Mouse (Mus musculus) embryonic facial prominence, embryonic 13.5 days (tissue): ENCODE measurements around the gene Rgs12. TPM values are rescaled to one million over a fixed set of nuclear protein-coding genes. Genes with fewer than 3 reads are reported as not detected.

Experiments
- ATAC-seq: fragments of 200-750 bp; cut with Nextera tagmentation; 2 replicates; pipeline ENCODE4 v1.8.0; 2017; ENCODE audit warnings: low read depth; ENCODE audit not compliant: insufficient number of reproducible peaks, insufficient read depth, low FRiP score, low TSS enrichment
- H3K27ac ChIP-seq: fragments of 300-500 bp; sonication (generic); 2 replicates; pipeline ENCODE4 v1.5.1; 2015; ENCODE audit warnings: moderate library complexity, mild to moderate bottlenecking, inconsistent platforms
- H3K27me3 ChIP-seq: fragments of 300-500 bp; sonication (generic); 2 replicates; pipeline ENCODE4 v1.6.1; 2015; ENCODE audit warnings: mild to moderate bottlenecking, inconsistent platforms
- H3K36me3 ChIP-seq: fragments of 300-500 bp; sonication (generic); 2 replicates; pipeline ENCODE4 v1.6.1; 2015; ENCODE audit warnings: mild to moderate bottlenecking, inconsistent platforms
- H3K4me1 ChIP-seq: fragments of 300-500 bp; sonication (generic); 2 replicates; pipeline ENCODE4 v1.6.1; 2015; ENCODE audit warnings: inconsistent platforms
- H3K4me2 ChIP-seq: fragments of 300-500 bp; sonication (generic); 2 replicates; pipeline ENCODE4 v1.6.1; 2015; ENCODE audit warnings: moderate library complexity, mild to moderate bottlenecking, inconsistent platforms
- H3K4me3 ChIP-seq: fragments of 300-500 bp; sonication (generic); 2 replicates; pipeline ENCODE4 v1.5.1; 2015; ENCODE audit warnings: mild to moderate bottlenecking, inconsistent platforms
- H3K9ac ChIP-seq: fragments of 300-500 bp; sonication (generic); 2 replicates; pipeline ENCODE4 v1.6.1; 2015; ENCODE audit warnings: mild to moderate bottlenecking, inconsistent platforms
- H3K9me3 ChIP-seq: fragments of 300-500 bp; sonication (generic); 2 replicates; pipeline ENCODE4 v1.6.1; 2016; ENCODE audit warnings: inconsistent platforms
- WGBS: fragments of 180-500 bp; shearing (Covaris S2); methylation state at CpG from one replicate; pipeline ENCODE4 v1.1.7; 2015; ENCODE audit warnings: mixed read lengths; 5-methylcytosine and 5-hydroxymethylcytosine counted together
- polyA plus RNA-seq: library from polyadenylated mRNA; unstranded; fragments of >200 nt; fragmentation: Nextera tagmentation; extraction: Ambion mirVana; gene quantifications from 2 replicates; pipeline ENCODE4 v1.2.1, GENCODE M21; 2015

Rgs12 gene
- polyA plus RNA-seq, 1 experiment from 2014 or later, result 50.7 TPM

DNA sequence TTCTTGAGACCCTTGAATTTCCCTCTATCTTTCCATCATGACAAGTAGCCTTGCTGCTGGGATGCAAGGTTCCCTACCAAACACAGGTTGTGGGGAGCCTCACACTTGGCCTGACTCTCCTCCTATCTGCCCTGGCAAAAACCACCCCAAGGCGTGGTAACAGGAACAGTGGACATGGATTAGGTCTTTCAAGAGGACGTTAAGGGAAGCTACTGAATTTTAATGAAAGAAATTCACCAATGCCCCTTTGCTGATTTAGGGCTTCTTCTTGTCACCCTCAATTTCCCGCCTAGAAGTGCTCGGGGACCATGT is 38.8 kb upstream of the Rgs12 start:
- Histone ChIP-seq H3K9ac (no peak overlapping the region), H3K27me3 (no peaks in the 10 kb centered on the region), H3K36me3 (peaks cover 53% of the 10 kb centered on the region), H3K4me1 (0 out of 2 replicates have a peak, but pooled peaks cover 4% of the 10 kb centered on the region), H3K27ac (no peak overlapping the region), H3K9me3 (no peaks in the 10 kb centered on the region), H3K4me3 (no peak overlapping the region), H3K4me2 (no peak overlapping the region)
- no peak for ATAC-seq
- WGBS, result 87% methylated on average over 4 of the region's 4 CpGs

DNA sequence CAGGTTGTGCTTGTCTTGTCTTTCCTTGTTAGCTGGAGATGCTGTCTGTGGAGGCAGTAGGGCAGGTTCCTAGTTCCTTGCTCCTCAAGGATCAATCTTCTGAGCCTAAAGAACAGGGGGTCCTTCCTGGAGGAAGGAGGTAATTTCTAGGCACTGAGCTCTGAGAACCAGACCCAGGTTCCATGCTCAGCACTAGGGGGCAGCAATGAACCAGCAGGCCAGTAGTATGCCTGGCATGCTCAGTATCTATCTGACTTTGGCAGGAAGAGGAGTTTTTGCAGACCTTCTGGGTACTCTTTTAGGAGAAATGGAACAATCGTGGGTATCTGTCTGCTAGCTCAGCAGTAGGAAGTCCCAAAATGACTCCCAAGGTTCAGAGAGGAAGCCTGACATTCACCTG is 33.4 kb upstream of the Rgs12 start:
- H3K4me1 ChIP-seq, result peaks cover 13% of the 10 kb centered on the region
- H3K36me3 ChIP-seq, result 0 out of 2 replicates have a peak, but pooled peaks cover 2% of the 10 kb centered on the region
- WGBS, result 13% methylated on average over 1 of the region's 1 CpGs
- H3K27me3 ChIP-seq, result no peaks in the 10 kb centered on the region
- ATAC-seq, result no peak
- no peaks in the 10 kb centered on the region for H3K9me3 ChIP-seq
- H3K9ac ChIP-seq, result no peak overlapping the region
- no peak overlapping the region for H3K4me3 ChIP-seq
- H3K27ac ChIP-seq, result no peak overlapping the region
- no peak overlapping the region for H3K4me2 ChIP-seq

DNA sequence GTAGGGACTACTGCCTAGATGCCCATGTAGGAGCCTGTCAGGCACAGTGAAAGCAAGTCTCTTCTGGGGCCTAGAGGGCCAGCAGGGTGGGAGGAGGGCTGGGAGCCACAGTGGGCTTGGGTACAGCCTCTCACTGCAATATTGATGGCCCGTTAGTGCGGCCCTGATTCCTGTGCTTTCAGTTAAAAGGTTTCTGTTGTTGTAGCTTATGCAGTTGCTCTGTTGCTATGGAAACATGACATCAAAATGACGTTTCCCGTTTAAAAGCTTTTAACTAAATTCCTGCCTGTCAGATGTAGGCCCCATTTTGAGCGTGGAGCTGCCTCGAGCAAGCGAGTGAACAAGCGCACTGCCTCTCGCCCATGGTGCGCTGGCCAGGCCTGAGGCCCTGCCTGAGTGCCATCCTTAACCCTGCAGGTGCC is 32.0 kb upstream of the Rgs12 start:
- no peaks in the 10 kb centered on the region for H3K27me3 ChIP-seq
- 51% methylated on average over 10 of the region's 10 CpGs for WGBS
- H3K4me2 ChIP-seq, result no peak overlapping the region
- H3K4me1 ChIP-seq, result peaks cover 13% of the 10 kb centered on the region
- no peak for ATAC-seq
- no peak overlapping the region for H3K4me3 ChIP-seq
- no peak overlapping the region for H3K27ac ChIP-seq
- peaks cover 8% of the 10 kb centered on the region; the same call in 1 of the 2 replicates for H3K36me3 ChIP-seq
- H3K9ac ChIP-seq, result no peak overlapping the region
- no peaks in the 10 kb centered on the region for H3K9me3 ChIP-seq

DNA sequence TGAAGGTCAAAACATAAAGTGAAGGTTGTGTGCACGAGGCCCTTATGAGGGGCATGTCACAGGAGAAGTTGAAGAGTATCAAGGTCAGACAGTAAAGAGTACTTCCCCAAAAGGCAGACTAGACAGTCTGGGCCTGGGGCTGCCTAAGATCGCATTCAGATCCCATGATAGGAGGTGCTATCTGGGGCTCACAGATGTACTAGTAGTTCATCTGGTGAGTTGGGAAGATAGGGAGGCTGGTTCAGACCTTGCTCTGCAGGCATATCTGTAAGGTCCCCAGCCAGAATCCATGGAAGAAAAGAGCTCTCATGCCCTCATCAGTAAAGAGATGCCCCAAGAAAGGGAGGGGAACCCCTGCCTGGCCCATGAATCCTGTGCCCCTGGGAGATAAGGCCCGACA is 30.5 kb upstream of the Rgs12 start:
- H3K4me1 ChIP-seq, result peaks cover 13% of the 10 kb centered on the region
- no peak overlapping the region for H3K4me3 ChIP-seq
- peaks cover 11% of the 10 kb centered on the region for H3K36me3 ChIP-seq
- WGBS, result 86% methylated on average over 3 of the region's 3 CpGs
- H3K9ac ChIP-seq, result no peak overlapping the region
- H3K4me2 ChIP-seq, result no peak overlapping the region
- H3K27ac ChIP-seq, result no peak overlapping the region
- no peaks in the 10 kb centered on the region for H3K9me3 ChIP-seq
- ATAC-seq, result no peak
- H3K27me3 ChIP-seq, result no peaks in the 10 kb centered on the region

DNA sequence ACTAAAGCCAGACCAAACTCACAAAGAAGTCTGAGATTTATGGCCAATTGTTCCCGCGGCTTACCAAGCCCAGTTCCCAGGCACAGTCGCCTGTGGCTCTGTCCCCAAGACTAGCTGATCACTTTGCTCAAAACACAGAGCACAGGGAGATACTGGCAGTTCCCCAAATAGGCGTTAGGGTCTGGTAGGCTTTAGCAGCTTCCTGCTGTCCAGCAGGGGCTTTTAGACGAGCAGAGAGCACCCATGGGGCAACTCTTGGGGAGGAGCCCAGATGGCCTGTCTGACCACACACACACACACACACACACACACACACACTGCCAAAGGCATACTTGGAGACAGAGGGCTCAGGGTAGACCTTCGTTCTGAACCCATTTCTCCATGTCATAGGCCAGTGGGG is 26.7 kb upstream of the Rgs12 start:
- H3K4me3 ChIP-seq, result no peak overlapping the region
- H3K4me1 ChIP-seq, result peaks cover under 1% of the 10 kb centered on the region; the same call in 1 of the 2 replicates
- peaks cover 24% of the 10 kb centered on the region for H3K36me3 ChIP-seq
- no peak overlapping the region for H3K9ac ChIP-seq
- no peak for ATAC-seq
- no peak overlapping the region for H3K4me2 ChIP-seq
- H3K27ac ChIP-seq, result no peak overlapping the region
- no peaks in the 10 kb centered on the region for H3K27me3 ChIP-seq
- H3K9me3 ChIP-seq, result no peaks in the 10 kb centered on the region
- WGBS, result 74% methylated on average over 6 of the region's 6 CpGs

DNA sequence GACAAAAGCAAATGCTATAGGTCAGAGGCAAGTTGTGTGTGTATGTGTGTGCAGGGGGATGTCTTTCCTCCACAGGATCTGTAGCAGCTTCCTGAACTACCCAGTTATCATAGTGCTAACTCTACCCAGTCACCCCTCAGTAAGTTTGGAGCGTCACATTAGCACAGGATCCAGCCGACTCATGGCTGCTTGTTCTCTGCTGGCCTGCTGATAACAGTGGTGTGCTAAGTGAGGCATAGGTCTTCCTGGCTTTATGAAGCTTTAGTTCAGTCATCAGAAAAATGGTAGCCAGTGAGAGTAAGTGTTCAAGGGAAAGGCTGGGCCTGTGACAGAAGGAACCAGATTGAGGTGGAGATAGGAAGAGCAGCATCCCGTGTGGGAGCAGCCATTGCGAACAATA is 25.3 kb upstream of the Rgs12 start:
- no peak overlapping the region for H3K4me2 ChIP-seq
- H3K27me3 ChIP-seq, result no peaks in the 10 kb centered on the region
- no peak overlapping the region for H3K27ac ChIP-seq
- no peaks in the 10 kb centered on the region for H3K4me1 ChIP-seq
- H3K9me3 ChIP-seq, result no peaks in the 10 kb centered on the region
- WGBS, result 93% methylated on average over 4 of the region's 4 CpGs
- no peak overlapping the region for H3K4me3 ChIP-seq
- H3K36me3 ChIP-seq, result peaks cover 24% of the 10 kb centered on the region
- no peak for ATAC-seq
- H3K9ac ChIP-seq, result no peak overlapping the region

DNA sequence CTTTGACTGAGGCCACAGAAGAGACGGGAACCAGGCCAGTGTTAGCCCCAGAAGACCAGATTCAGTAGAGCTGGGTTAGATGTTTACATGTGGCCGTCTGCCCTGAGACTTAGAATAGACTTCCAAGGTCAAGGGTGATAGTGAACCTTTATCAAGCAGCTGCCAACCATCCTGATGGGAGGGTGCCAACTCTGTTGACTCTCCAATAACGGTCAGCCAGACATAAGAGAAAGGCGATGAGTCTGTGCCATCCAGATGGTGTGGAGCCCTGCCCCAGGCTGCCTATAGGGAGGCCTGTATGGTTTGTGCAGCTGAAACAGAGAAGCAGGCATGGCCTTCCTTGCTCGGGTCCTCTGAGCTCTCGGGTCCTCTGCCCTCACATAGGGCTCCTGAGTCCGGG is 24.7 kb upstream of the Rgs12 start:
- Histone ChIP-seq H3K27me3 (no peaks in the 10 kb centered on the region), H3K4me1 (no peaks in the 10 kb centered on the region), H3K27ac (no peak overlapping the region), H3K4me3 (no peak overlapping the region), H3K9ac (no peak overlapping the region), H3K36me3 (peaks cover 24% of the 10 kb centered on the region), H3K4me2 (no peak overlapping the region), H3K9me3 (no peaks in the 10 kb centered on the region)
- 87% methylated on average over 7 of the region's 7 CpGs for WGBS
- ATAC-seq, result no peak

DNA sequence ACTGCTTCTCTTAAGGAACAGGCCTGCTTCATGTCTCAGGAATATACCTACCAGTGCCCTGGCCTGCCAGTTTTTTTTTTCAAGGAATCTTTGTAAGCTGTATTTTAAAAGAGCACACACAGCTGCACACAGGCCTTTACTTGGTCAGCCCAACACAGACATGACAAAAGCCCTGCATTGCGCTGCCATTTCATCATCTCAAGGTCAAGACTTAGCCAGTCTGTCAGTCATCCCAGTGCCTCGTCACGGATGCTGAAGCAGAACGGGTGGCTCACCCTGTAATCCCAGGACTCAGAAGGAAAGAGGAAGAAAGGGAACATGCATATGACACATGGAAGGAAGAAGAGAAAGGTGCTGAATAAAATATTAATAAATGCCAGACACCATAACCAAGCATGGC is 21.6 kb upstream of the Rgs12 start:
- no peaks in the 10 kb centered on the region for H3K27me3 ChIP-seq
- peaks cover 16% of the 10 kb centered on the region; the same call in 1 of the 2 replicates for H3K36me3 ChIP-seq
- no peak overlapping the region for H3K27ac ChIP-seq
- H3K4me2 ChIP-seq, result no peak overlapping the region
- no peak overlapping the region for H3K9ac ChIP-seq
- peaks cover 14% of the 10 kb centered on the region for H3K4me1 ChIP-seq
- ATAC-seq, result no peak
- 90% methylated on average over 4 of the region's 4 CpGs for WGBS
- no peaks in the 10 kb centered on the region for H3K9me3 ChIP-seq
- H3K4me3 ChIP-seq, result no peak overlapping the region

DNA sequence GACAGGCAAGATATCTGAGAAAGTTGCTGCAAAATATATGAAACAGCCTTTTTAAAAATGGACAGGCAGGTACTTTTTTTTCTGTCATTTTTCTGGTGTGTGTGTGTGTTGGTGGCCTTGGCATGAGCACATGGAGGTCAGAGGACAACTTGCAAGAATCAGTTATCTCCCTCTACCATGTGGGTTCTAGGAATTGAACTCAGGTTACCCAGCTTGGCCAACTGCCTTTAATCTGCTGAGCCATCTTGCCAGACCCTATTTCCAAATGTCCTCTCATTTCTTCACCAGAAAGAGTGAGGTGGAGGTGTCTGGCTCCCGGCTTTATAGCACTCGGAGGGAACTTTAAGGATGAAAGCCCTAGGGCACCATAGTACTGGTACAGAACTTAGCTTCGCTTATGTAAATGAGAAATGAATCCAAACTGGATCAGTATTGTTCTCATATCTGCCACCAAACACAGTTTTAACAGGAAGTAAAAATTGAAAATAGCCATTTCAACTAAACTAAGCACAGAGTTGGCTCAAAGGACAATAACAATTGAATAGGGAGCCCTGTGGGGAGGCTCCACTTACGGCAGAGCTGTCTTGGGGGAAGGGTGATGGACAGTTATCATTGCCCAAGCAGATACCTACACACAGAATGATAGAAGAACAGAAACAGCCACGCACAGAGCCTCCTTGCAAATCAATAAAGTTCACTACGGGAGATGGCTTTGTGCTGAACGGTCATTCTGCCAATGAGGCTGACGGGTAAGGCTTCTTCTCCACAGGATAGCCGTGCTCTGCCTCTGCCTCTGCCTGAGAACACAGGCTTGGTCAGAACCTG is 18.9 kb upstream of the Rgs12 start:
- Histone ChIP-seq H3K27me3 (no peaks in the 10 kb centered on the region), H3K4me1 (peaks cover 14% of the 10 kb centered on the region), H3K36me3 (0 out of 2 replicates have a peak, but pooled peaks cover 6% of the 10 kb centered on the region), H3K9me3 (peaks cover 3% of the 10 kb centered on the region; the same call in 1 of the 2 replicates), H3K4me2 (no peak overlapping the region), H3K4me3 (no peak overlapping the region), H3K9ac (no peak overlapping the region), H3K27ac (no peak overlapping the region)
- 88% methylated on average over 9 of the region's 9 CpGs for WGBS
- no peak for ATAC-seq

DNA sequence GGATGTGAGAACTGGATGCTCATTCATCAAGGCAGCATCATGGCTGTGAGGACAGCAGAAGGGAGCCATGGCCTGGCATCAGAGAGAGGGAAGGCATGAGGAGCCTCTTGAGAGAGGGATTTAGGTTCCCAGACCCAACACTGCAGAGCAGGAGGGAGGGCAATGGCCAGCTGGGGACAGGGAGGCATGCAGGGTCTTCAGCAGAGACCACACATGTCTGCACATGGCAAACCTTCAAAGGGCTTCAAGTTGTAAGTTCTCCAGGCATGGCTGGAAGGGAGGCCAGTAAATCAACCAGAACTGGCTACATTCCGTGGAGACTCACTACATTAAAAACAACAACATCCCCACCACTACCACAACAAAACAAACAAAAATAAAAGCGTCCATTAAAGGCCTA is 18.2 kb upstream of the Rgs12 start:
- Histone ChIP-seq H3K9ac (no peak overlapping the region), H3K27ac (no peak overlapping the region), H3K36me3 (0 out of 2 replicates have a peak, but pooled peaks cover 1% of the 10 kb centered on the region), H3K9me3 (peaks cover 3% of the 10 kb centered on the region; the same call in 1 of the 2 replicates), H3K4me2 (no peak overlapping the region), H3K27me3 (no peaks in the 10 kb centered on the region), H3K4me3 (no peak overlapping the region), H3K4me1 (peaks cover 14% of the 10 kb centered on the region)
- WGBS, result 69% methylated on average over 2 of the region's 2 CpGs
- ATAC-seq, result no peak

DNA sequence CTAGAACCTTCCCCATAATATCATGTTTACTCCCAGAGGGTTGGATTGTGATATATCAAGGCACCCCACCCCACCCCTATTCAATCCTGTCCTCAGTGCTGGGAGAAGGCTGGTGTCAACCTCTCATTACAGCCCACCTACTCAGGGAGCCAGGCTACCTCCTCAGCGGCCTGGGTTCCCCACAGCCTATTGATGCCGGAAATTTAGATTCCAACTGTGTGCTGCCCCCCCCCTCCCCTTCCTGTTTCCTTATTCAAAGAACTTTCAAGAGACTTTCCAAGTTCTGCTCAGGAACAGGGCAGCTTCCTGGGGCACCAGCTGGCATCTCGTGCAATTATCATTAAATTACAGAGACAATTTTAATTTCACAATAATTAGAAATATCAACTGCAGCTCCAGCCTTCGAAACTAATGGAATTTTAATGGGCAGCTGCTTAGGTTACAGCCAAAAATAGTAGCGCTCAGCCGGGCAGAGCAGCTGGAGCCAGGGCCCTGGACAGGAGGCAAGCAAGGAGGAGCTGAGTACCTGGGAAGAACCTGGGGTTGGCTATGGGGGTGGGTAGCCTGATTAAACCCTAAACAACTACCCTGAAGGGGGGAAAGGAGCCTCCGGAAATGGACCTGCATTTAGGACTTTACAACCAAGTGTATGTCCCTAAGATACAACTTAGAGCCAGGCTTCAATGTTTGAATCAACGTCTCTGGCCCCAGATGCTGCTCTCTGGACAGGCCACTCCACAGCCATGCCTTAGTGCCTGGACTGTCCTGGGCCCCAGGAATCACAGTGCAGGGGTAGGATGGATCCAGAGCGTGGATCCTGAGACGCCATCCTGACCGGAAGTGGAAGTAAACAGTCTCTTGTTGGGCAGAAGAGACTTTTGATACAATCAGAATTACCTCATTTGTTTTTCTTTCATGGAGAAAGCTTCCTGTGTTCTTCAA is 17.5 kb upstream of the Rgs12 start:
- H3K9ac ChIP-seq, result peak overlapping the region; percentile 12; the same call in 1 of the 2 replicates
- no peak for ATAC-seq
- H3K9me3 ChIP-seq, result peaks cover 3% of the 10 kb centered on the region; the same call in 1 of the 2 replicates
- no peaks in the 10 kb centered on the region for H3K27me3 ChIP-seq
- H3K4me1 ChIP-seq, result peaks cover 14% of the 10 kb centered on the region
- H3K27ac ChIP-seq, result peak overlapping the region; percentile 73
- no peak overlapping the region for H3K4me3 ChIP-seq
- H3K4me2 ChIP-seq, result no peak overlapping the region
- WGBS, result 38% methylated on average over 11 of the region's 11 CpGs
- no peaks in the 10 kb centered on the region for H3K36me3 ChIP-seq
